Mouse (Mus musculus) gastrocnemius, postnatal 4 days (tissue): Measurements from ENCODE around the gene Shmt2. TPM values are rescaled to one million over a fixed set of nuclear protein-coding genes. Genes with fewer than 3 reads are reported as not detected.

Experiments used
- DNase-seq, 2 experiments: peaks; one replicate each; pipeline ENCODE4 v3.0.0; 2021 to 2022; ENCODE audit warnings: low spot score in 2 of 2, mixed read lengths in 2 of 2
- total RNA-seq, 2 experiments: library from RNA; stranded (reverse); gene quantifications; 2 replicates each; pipeline ENCODE4 v1.2.3; 2021

Shmt2 gene
- total RNA-seq, 2 experiments from 2014 or later = 34.6 to 34.8 TPM

DNA sequence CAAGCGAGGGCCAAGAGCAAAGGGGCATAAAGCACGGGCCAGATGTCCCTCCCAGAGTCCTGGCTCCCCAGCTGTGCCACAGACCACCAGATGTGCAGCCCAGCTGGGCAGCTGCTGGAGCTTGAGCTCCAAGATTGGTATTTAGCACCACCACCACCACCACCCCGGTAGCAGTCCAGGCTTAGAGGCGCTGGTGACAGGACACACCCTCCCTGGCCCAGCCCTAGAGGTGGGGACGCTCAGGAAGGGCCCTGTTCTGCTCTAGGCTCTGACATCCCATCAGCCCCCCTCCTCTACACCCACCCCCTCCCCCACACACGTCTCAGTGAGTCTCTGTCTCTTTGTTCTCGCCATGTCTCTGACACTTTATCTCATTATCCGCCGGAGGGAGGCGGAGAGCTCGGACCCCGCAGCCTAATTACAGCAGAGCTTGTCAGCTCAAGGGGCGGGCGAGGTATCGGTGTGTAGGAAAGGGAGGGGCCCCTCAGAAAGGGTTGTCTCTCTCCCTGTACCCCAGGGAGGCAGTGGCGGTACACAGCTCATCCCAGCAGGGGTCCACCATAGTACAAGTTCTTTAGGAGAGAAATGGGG lies 8.6 kb downstream of the Shmt2 start:
- no peak for DNase-seq

DNA sequence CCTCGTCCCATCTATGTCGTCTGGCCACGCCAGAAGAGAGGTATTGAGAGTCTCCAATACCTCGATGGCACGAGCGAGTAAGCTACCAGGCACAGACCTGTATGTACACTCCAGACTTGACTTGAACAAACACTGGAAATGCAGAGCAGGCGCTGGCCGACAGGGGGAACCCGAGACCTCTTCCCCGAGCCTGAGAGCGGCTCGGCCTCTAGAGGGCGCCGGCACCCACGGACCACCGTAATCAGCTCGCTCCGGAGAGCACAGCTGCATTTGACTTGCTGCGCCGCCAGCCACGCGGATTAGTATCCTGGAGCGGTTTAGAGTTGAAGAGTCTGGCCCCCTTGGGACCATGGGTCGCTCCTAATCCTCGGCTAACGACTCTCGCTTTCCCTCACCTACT lies 9.4 kb downstream of the Shmt2 start:
- DNase-seq = peak; percentile 91 to 94

DNA sequence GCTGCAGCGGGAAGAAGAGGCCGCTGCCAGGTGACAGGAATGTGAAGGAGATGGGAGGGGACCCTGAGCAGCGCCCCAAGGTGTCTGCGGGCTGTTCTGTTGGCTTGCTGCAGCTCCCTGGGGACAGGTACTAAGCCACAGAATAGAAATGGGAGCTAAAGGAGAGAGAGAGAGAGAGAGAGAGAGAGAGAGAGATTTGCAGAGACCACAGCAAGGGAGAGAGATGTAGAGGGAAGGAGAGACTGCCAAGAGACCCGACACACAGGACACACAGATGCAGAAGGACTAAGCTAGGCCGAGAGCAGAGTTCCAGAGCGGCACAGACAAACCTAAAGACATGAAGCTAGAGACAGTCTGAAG lies 10.0 kb downstream of the Shmt2 start:
- DNase-seq = no peak

DNA sequence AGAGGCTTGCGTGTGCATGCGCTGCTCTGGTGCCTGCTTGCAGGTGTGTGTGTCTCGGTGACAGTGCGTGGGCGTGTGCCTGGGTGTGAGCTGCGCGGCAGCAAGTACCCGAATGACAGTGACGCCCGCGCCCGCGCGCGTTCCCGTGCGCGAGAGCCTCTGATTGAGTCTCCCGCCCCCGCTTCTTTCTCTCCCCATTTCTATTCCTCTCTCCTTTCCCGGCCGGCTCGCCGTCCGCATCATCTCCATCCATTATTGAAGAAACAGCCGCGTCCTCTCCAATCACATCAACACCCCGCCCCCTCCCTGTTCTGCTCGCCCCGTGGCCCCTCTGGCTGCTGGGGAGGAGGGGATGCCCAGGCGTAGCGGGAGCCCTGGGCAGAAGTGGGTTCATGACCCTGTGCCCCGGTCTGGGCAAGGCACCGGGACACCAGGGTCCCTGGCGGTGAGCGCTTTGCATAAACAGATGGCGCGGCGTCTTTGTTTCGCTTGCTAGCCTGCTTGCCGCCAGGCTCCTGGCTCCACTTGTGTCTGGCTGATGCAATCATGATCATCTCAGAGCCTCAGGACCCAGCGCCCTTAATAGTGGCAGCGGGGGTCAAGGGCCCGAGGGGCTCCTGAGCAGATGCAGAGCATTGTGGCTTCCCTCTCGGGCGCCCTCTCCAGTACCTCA lies 10.5 kb downstream of the Shmt2 start:
- DNase-seq = peak in 1 of 2 experiments; percentile 48

DNA sequence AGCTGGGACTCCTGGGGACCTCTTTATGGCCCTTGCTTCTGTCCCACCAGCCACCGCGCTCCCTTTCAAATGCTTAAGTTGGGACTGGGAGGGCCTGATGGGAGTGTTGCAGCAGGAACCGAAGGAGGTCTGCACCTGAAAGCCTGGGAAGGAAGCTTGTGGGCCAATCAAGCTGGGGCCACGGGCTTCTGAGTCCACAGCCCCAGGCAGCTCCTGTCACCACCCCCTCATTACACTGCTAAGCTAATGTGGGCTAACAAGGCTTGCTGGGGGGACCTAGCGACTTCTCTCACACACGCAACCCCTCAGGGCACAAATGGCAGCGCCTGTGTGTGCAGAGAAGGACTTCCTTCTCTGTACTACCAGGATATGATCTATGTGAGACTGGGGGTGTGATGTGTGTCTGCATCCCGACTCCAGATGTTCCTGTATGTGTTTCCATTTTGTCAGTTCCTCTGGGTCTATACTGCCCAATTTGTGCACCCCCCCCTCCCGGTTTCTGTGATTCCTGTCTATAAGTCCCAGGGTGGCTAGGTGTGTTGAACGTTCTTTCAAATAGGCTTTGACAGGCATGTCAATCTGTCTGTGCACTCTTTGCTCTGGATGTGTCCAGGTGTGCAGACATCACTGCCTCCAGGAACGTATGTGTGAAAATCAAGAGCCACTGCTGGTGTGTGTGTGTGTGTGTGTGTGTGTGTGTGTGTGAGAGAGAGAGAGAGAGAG lies 11.2 kb downstream of the Shmt2 start:
- no peak for DNase-seq

DNA sequence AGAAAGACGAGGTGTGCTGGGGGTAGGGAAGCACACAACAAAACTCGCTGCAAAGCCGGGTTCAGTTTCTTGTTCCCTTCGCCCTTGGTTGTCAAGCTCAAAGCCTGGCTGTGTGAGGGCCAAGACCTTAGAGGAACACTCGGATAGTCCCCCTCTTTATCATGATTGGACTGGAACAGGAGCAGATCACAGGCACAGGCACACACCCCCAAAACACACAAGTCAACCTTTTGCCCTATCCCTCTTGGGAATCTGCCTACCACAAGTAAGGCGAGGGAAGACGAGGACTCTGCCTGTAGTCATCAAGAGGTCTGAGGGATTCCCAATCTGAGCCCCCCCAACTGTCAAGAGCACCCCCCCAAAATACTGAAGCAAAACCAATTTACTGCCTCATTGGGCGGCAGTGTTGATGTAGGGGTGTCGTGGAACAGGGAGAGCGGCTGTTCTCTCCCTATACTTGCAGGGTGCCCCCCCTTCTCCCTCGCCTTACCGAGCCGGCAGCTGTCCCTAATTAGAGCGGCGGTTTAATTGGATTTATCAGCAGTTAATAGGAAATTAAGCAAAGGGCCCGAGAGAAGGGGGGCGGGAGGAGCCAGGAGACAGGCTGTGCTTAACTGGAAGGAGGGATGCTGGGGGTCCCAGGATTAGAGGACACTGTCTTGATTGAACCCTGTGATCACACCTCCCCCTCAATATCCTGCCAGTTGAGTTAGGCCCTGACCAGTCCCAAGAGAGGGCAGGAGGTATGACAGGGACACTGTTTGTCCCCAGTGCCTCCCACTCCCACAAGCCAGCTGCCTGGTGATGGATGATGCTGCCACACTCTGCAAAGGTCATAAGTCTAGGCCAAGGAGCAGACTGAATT lies 12.2 kb downstream of the Shmt2 start:
- no peak for DNase-seq

DNA sequence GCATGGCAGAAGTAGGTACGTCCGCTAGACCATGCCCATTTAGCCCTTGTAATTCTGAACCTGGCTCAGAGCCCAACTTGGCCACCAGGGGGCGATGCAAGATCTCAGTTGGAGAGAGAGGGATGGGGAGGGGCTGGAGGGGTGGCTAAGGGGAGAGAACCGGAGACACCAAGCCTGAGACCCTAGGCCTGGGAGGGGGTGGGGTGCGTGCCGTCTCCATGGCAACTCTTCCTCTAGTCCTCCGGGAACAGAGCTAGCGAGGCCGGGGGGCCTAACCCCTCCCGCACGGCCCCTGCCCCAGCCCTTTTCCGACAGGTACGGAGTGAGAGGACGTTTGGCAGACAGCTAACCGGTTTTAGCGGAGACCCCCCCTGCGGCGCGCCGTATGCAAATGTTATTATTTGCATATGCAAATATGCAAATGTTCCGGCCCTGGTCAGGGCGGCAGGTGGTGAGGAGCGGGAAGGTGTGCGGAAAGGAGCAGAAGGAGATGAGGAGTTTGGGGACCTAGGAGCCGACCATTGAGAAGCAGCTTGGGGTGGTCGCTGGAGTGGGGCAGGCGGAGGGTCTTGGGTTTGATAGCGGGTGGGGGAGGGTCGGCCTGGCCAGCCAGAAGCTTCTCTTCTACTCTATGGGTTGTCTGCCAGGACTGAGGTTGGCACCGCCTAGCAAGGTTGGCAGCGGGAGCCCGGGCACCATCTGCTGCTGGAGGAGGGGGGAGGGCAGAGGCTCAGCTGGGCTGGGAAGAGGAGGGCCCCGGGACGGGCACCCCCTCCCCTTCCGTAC lies 13.0 kb downstream of the Shmt2 start:
- peak; percentile 73 to 83 for DNase-seq

DNA sequence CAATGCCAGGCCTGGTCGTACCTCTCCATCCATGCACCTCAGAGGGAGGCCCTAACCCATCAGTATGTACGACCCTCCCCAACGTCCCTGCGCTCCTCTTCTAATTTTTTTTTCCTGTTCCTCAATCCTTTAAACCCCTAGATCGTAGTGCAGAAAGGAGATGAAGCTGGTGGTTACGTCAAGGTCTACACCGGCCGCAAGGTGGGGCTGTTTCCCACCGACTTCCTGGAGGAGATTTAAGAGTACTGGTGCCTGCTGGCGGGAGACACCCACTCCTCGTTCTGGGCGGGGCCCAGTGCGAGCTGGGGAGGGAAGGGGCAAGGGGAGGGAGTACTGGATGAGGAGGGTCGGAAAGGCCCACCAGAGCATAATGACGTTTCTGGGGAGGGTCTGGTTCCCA lies 14.0 kb downstream of the Shmt2 start:
- peak in 1 of 2 experiments; percentile 75 for DNase-seq

DNA sequence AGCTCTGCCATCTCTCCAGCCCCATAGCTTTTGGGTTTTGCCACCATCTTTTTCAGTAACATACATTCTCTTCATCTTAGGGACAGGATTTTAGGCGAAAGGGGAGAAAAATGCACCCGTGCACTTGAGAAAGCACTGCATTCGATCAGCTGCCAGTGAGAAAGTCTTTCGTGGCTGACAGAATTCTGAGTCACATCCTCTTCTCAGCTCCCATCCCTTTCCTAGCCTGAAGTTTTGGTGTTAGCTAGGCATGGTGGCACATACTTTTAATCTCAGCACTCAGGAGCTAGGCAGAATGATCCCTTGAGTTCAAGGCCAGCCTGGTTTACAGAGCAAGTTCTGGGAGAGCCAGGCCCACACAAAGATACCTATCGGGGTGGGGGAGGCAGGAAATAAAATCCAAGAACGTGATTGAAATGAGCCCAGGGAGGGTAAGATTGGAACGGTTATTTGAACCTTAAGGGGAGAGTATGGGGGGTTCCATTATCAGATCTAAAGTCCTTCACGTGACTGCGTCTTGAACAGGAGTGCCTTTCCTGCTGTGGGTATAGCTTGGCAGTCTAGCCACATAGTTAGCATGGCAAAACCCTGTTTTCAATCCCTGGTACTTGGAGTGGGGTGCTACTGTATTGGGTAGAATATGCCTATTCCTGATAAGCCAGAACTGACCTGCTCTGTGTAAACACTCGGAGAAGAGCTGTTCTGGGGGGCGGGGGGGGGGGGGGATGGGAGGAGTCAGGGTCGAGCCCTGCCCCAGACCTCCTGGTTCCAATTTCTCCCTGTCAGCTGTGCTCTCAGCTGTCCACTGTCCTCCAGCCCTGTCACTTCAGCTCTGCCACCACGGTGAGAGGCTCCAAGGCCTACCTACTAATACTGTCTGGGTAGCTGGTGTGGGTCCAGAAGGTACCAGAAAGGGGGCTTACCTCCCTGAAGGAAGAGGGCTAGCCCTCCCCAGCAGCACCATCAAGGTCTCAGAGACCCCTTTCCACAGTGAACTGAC lies 21.1 kb downstream of the Shmt2 start, which contains the start of gene Stac3:
Stac3 (plus strand) TSS at position 793 of the 1,000 bp plus-strand sequence.
- DNase-seq = no peak

DNA sequence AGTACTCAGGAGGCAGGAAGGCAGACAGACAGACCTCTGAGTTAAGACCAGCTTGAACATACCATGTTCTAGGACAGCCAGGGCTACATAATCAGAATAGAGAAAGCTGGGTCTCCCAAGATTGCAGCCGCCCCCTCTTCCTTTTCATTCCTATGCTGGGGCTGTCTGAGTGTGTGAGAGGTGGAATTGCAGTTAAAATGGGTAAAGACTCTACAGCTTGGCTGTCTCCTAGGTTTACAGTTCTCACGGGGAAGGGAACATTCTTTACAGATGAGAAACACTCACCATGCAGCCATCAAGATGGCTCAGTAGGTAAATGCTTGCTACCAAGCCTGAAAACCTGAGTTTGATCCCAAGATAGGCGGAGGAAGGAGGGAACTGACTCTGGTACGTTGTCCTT lies 22.2 kb downstream of the Shmt2 start:
- no peak for DNase-seq

DNA sequence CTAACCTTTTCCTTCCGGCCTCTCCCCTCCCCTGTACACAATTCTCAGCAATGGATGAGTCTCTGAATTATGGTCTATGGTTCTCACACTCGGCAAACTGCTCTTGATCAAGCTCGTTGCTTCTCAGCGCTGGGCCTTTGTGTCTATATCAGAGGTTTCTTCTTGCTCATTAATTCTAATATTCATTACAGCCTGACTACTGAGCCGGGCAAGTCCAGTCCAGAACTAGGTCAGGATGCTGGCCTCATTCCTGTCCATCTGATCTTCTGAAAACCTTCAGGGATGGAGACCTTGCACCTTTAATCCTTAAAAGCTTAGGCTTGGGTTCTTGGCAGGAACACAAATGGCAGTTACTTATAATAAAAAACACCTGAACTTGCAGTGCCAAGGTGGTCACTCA lies 22.7 kb downstream of the Shmt2 start:
- no peak for DNase-seq

DNA sequence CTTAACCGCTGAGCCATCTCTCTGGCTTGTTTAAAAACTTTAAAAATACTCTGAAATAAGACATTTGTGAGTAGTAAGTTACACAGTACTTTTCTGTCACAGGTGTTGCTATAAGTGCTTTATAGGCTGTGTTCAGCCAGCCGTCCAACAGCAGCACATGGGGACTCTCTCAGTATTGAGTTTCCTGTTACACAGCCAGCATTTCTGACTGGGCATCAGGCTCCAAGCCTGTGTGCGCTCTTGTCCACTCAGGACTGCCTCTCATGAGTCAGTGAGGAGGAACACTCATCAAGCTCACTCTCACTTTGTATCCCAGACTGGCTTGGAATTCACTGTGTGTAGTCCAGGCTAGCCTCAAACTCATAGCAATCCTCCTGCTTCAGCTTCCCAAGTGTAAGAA lies 26.1 kb downstream of the Shmt2 start:
- no peak for DNase-seq

DNA sequence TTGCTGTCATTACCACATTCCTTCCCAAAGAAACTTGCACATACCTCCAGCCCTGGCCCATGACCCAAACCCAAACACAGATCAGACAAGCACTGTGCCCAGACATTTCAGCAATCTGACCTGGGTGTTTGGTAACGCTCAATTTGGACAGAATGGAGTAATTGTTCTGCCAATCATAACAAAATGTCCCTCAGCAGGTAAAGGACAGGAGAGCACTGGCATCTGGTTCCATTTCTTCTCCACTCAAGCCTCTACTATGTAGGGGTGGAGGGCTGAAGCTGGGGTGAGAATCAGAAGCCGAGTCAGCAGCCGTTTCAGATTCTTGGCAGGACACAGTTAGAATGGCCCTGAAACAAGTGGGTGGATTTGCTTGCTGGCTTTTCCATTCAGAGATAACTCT lies 30.1 kb downstream of the Shmt2 start:
- DNase-seq = no peak

DNA sequence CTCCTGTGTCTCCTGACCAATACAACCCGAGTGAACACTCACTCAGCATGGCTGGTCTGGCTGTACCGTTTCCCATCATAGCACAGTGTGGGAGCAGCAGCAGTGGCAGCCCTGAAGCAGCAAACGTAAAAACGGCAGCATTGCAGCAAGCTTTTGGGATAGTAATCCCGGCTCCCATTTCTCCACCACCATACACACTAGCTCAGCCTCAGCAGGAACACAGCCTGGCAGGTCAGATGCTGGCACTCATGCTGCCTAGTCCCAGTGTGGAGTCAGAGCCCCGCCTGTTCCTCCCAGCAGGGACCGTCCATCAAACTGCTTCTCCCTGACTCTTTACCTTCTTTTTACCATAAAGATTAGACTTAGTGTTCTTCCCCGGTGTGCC lies 31.1 kb downstream of the Shmt2 start:
- no peak for DNase-seq

DNA sequence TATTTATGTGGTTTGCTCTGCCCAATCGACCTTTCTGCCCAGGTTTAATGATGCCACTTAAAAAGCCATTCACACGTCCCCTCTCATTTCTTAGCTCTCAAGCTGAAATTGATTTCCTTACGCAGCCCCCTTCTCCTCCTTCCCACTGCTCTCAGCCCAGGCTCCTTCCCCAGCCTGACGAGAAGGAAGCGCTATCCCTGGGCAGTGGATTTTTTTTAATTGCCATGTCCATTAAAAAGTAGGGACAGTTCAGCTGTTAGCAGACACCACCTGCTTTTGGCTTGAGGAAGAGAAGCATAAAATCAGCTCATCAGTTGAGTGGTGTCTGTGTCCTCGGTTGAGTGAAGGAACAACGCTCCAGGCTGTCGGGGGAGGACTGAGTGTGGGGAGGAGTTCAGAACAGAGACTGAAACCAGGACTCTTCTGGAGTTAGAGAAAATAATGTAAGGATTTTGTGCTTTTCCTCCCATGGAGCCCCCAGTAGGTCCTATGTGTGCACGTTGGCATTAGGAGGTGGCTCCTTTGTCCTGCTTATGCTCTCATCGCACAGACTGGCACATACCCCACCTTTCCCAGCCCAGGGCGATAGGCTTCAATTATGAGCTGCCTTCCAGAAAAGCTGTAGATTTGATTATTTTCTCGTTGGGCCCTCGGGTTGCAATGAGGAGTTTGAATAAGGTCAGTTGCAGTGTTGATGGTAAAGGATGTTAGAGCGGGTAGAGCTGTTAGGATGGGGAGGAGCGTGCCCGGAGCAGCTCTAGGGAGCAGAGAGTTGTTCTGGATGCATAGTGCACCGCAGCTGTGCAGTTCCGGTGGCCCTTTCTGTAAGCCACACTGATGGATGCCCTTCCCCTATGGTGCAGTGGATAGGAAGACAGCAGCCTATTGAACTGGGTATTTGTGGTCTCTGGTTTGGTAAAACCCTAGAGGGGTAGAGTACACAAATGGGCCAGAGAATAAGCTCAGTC lies 31.8 kb downstream of the Shmt2 start:
- DNase-seq = no peak

DNA sequence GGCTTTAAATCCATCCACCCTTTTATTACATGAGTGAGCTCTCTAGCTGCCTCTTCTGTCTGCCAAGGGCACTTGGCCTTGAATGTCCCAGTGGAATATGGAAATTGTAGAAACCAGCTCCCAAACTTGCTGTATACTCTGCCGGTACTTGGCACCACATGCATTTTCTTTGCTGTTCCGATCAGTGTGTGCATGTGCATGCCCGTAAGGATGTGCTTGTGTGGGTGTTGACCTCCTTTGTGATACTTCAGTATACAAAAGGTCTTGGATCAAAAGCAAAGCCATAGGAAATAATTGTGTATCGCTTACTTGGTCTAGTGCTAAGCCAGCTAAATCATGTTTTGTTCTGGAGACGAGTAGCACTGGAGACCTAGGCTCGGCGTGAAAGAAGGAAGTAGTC lies 33.4 kb downstream of the Shmt2 start:
- DNase-seq = no peak

DNA sequence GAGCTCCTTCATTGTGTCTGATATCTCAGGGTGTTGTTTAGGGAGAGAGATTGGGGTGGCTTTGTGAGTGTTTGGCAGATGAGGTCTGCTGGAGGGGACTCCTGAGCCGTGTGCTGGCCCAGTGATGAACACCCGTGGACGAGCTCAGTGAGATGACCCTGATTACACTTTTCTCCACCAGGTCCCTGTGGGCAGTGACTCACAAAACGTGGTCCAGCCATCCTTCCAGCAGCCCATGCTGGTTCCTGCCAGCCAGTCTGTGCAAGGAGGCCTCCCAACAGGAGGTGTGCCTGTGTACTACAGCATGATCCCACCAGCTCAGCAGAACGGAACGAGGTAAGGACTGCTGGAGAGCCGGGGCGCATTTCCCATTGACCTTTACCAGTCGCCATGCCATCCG lies 37.0 kb downstream of the Shmt2 start:
- no peak for DNase-seq
